Mouse (Mus musculus): ENCODE data around the gene Bmpr1b. TPM values are rescaled to one million over a fixed set of nuclear protein-coding genes. Genes with fewer than 3 reads are reported as not detected.

Gene Bmpr1b
- total and polyA plus RNA-seq, 3 experiments, result 0.04 TPM; not detected in 1

- Histone ChIP-seq H3K27ac (ENCODE audit: insufficient read depth, low read depth) (no peak overlapping the region), H3K36me3 (replicated peaks in 1 of 2; ENCODE audit: control insufficient read depth in 1 of 2, insufficient read depth in 1 of 2, low read length in 1 of 2) (no peaks in the 10 kb centered on the region)
- in situ Hi-C loops (cut with MboI; ENCODE audit: low pct_ligation_motif_present, low pct_unique_long_range_greater_than_20kb, low sequenced_read_pairs), result no loop called here
Measured at GRCm38 (mm10) chr3:141919661-141920060, 249.6 kb downstream of the Bmpr1b start.

DNA sequence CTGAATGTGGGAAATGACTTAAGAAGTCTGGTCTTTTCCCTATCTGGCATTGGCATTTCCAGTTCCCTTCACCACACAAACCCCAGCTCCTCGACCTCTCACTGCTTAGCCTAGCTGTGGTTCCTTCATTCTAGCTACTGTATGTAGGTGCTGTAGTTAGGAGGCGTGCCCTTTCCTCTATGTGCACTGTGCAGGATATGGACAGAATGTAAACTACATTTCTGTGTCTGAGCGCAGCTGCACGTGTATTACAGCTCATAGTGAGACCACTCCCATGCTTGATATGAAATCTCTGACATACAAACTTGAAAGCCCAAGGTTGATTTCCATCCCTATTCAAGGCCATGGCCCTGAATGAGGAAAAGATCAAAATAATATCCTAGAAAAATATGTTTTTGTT is 252.1 kb downstream of the Bmpr1b start:
- in situ Hi-C loops (cut with MboI; ENCODE audit: low pct_ligation_motif_present, low pct_unique_long_range_greater_than_20kb, low sequenced_read_pairs), result no loop called here
- no peak overlapping the region for H3K27ac ChIP-seq (ENCODE audit: insufficient read depth, low read depth)
- TF ChIP-seq ZC3H11A (IDR thresholded peaks at IDR 0.05; ENCODE audit: low read depth, low read length) (no peak), CTCF (conservative IDR thresholded peaks at IDR 0.05 in 1 of 2, IDR thresholded peaks at IDR 0.05 in 1 of 2; ENCODE audit: low read depth in 2 of 2, low read length in 2 of 2) (no peak), NELFE (IDR thresholded peaks at IDR 0.05; ENCODE audit: low read depth, low read length) (no peak), UBTF (IDR thresholded peaks at IDR 0.05; ENCODE audit: low read depth, low read length) (no peak), IRF4 (IDR thresholded peaks at IDR 0.05; ENCODE audit: low read depth, low read length) (no peak), E2F4 (IDR thresholded peaks at IDR 0.05; ENCODE audit: insufficient replicate concordance, low read depth, low read length) (no peak), NRF1 (IDR thresholded peaks at IDR 0.05; ENCODE audit: low read depth, low read length) (no peak), HCFC1 (IDR thresholded peaks at IDR 0.05; ENCODE audit: low read depth, low read length) (no peak), CHD1 (IDR thresholded peaks at IDR 0.05; ENCODE audit: low read depth, low read length) (no peak), USF2 (conservative IDR thresholded peaks at IDR 0.05; ENCODE audit: low read depth, low read length) (no peak), JUN (IDR thresholded peaks at IDR 0.05; ENCODE audit: insufficient read depth, low read depth, low read length) (no peak), MAZ (IDR thresholded peaks at IDR 0.05; ENCODE audit: low read depth, low read length) (no peak), USF1 (IDR thresholded peaks at IDR 0.05; ENCODE audit: low read depth, low read length) (no peak), ELF1 (IDR thresholded peaks at IDR 0.05; ENCODE audit: low read depth, low read length) (no peak), POLR2A (IDR thresholded peaks at IDR 0.05; ENCODE audit: low read depth, low read length) (no peak), PAX5 (IDR thresholded peaks at IDR 0.05; ENCODE audit: low read length) (no peak), MYC (IDR thresholded peaks at IDR 0.05; ENCODE audit: low read depth, low read length) (no peak), TBP (conservative IDR thresholded peaks at IDR 0.05; ENCODE audit: low read depth, low read length) (no peak)

More at GRCm38 (mm10) chr3:141919661-141920060, 249.6 kb downstream of the Bmpr1b start:
- dilution Hi-C loops (cut with MboI; ENCODE audit: extremely low pct_ligation_motif_present, extremely low pct_unique_long_range_greater_than_20kb, low sequenced_read_pairs), result no loop called here
- no peaks in the 10 kb centered on the region for H3K27me3 ChIP-seq (replicated peaks)
- no peak overlapping the region for H3K4me3 ChIP-seq (replicated peaks in 1 of 3; ENCODE audit: low read depth in 2 of 3, low read length in 2 of 3, poor library complexity in 1 of 3)
- no peak overlapping the region for H3K9ac ChIP-seq (ENCODE audit: insufficient read depth, low read depth)
- no peak overlapping the region for H3K4me2 ChIP-seq (ENCODE audit: insufficient read depth, low read depth, poor library complexity, severe bottlenecking)
- H3K9me3 ChIP-seq (replicated peaks; ENCODE audit: low read length), result no peaks in the 10 kb centered on the region
- no peak for DNase-seq (ENCODE audit: extremely low read depth)
- TF ChIP-seq RCOR1 (conservative IDR thresholded peaks at IDR 0.05; ENCODE audit: low read depth, low read length) (no peak), ELF1 (IDR thresholded peaks at IDR 0.05; ENCODE audit: low read depth, low read length) (no peak), PAX5 (IDR thresholded peaks at IDR 0.05; ENCODE audit: low read length) (no peak), BHLHE40 (IDR thresholded peaks at IDR 0.05; ENCODE audit: low read depth, low read length) (no peak), ZC3H11A (IDR thresholded peaks at IDR 0.05; ENCODE audit: low read depth, low read length) (no peak), RAD21 (IDR thresholded peaks at IDR 0.05; ENCODE audit: low read depth, low read length) (no peak), CHD1 (IDR thresholded peaks at IDR 0.05; ENCODE audit: low read depth, low read length) (no peak), ETS1 (conservative IDR thresholded peaks at IDR 0.05; ENCODE audit: low read depth, low read length) (no peak)
- peaks cover 0 to 5% of the 10 kb centered on the region in 2 experiments; a peak in 1 of 4 replicates for H3K4me1 ChIP-seq (ENCODE audit: control insufficient read depth in 1 of 2, insufficient read depth in 2 of 2)
- no peaks in the 10 kb centered on the region for H3K79me2 ChIP-seq (replicated peaks; ENCODE audit: control insufficient read depth, extremely low read depth, insufficient read depth, poor library complexity, severe bottlenecking)

More for the DNA sequence above, 252.1 kb downstream of the Bmpr1b start:
- Histone ChIP-seq H3K36me3 (replicated peaks in 1 of 2; ENCODE audit: control insufficient read depth in 1 of 2, insufficient read depth in 1 of 2, low read length in 1 of 2) (no peaks in the 10 kb centered on the region), H3K4me3 (replicated peaks in 1 of 3; ENCODE audit: low read depth in 2 of 3, low read length in 2 of 3, poor library complexity in 1 of 3) (no peak overlapping the region), H3K4me2 (ENCODE audit: insufficient read depth, low read depth, poor library complexity, severe bottlenecking) (no peak overlapping the region), H3K4me1 (ENCODE audit: control insufficient read depth in 1 of 2, insufficient read depth in 2 of 2) (peaks cover 0 to 5% of the 10 kb centered on the region in 2 experiments; a peak in 1 of 4 replicates), H3K9ac (ENCODE audit: insufficient read depth, low read depth) (no peak overlapping the region), H3K79me2 (replicated peaks; ENCODE audit: control insufficient read depth, extremely low read depth, insufficient read depth, poor library complexity, severe bottlenecking) (no peaks in the 10 kb centered on the region), H3K27me3 (replicated peaks) (no peaks in the 10 kb centered on the region), H3K9me3 (replicated peaks; ENCODE audit: low read length) (no peaks in the 10 kb centered on the region)
- dilution Hi-C loops (cut with MboI; ENCODE audit: extremely low pct_ligation_motif_present, extremely low pct_unique_long_range_greater_than_20kb, low sequenced_read_pairs), result no loop called here
- no peak for DNase-seq (ENCODE audit: extremely low read depth)

Data from CH12.LX (cell line).